Mouse (Mus musculus) kidney, adult 2 months (tissue): ENCODE measurements around the gene Dio1. TPM values are rescaled to one million over a fixed set of nuclear protein-coding genes. Genes with fewer than 3 reads are reported as not detected.

Experiments used
- DNase-seq: peaks from one replicate; pipeline ENCODE4 v3.0.0; 2021
- H3K27ac ChIP-seq: fragments of 200-500 bp; 2 replicates; pipeline ENCODE4 v1.5.1; 2012; ENCODE audit warnings: low read depth, low read length, control low read depth, inconsistent platforms; ENCODE audit not compliant: insufficient read depth
- H3K27me3 ChIP-seq: fragments of 200-500 bp; replicated peaks from 2 replicates; pipeline ENCODE4 v1.6.1; 2012; ENCODE audit warnings: mild to moderate bottlenecking, moderate library complexity, low read length, inconsistent platforms; ENCODE audit not compliant: control insufficient read depth, insufficient read depth
- H3K36me3 ChIP-seq: fragments of 200-500 bp; 2 replicates; pipeline ENCODE4 v1.6.1; 2012; ENCODE audit warnings: mild to moderate bottlenecking, moderate library complexity, low read length, inconsistent platforms; ENCODE audit not compliant: control insufficient read depth, insufficient read depth
- H3K4me1 ChIP-seq: fragments of 200-500 bp; 2 replicates; pipeline ENCODE4 v1.6.1; 2011; ENCODE audit warnings: low read length; ENCODE audit not compliant: control insufficient read depth, insufficient read depth
- H3K4me3 ChIP-seq: fragments of 200-500 bp; 2 replicates; pipeline ENCODE4 v1.5.1; 2011; ENCODE audit warnings: mild to moderate bottlenecking, low read depth, low read length, control low read depth; ENCODE audit not compliant: insufficient read depth
- CTCF ChIP-seq: fragments of 200-500 bp; conservative IDR thresholded peaks from 2 replicates; pipeline ENCODE4 v1.5.1; 2011; ENCODE audit warnings: low read depth, mild to moderate bottlenecking, control low read depth, low read length, moderate library complexity, mixed read lengths; ENCODE audit not compliant: insufficient read depth, insufficient read length
- POLR2A ChIP-seq: fragments of 200-500 bp; IDR thresholded peaks from one replicate; pipeline ENCODE4 v1.6.1; 2011; ENCODE audit warnings: low read depth, low read length, control low read depth
- WGBS: fragments of 180-500 bp; shearing (Covaris S2); methylation state at CpG from one replicate; pipeline ENCODE4 v1.1.7; 2018; 5-methylcytosine and 5-hydroxymethylcytosine counted together
- polyA plus RNA-seq: library from polyadenylated mRNA; depleted of rRNA; stranded (reverse); fragments of >200 nt; gene quantifications from 2 replicates; pipeline ENCODE4 v1.2.3, GENCODE M21; 2012

Dio1 gene
- polyA plus RNA-seq, 1 experiment: 70.0 TPM

- no peak for DNase-seq
- Histone ChIP-seq H3K4me3 (no peak overlapping the region), H3K36me3 (no peaks in the 10 kb centered on the region), H3K27ac (no peak overlapping the region), H3K27me3 (no peaks in the 10 kb centered on the region), H3K4me1 (no peaks in the 10 kb centered on the region; the same call in 1 of the 2 replicates)
- WGBS: 60% methylated on average over 6 of the region's 6 CpGs
- TF ChIP-seq POLR2A (no peak), CTCF (no peak)
Measured at GRCm38 (mm10) chr4:107347221-107347620, 40.3 kb upstream of the Dio1 start.

GRCm38 (mm10) chr4:107344612-107345011, 37.6 kb upstream of the Dio1 start:
- WGBS: 88% methylated on average over 7 of the region's 7 CpGs
- Histone ChIP-seq H3K4me1 (no peaks in the 10 kb centered on the region; the same call in 1 of the 2 replicates), H3K4me3 (no peak overlapping the region), H3K27ac (no peak overlapping the region), H3K36me3 (no peaks in the 10 kb centered on the region; the same call in 1 of the 2 replicates), H3K27me3 (no peaks in the 10 kb centered on the region)
- TF ChIP-seq POLR2A (no peak), CTCF (no peak)
- DNase-seq: no peak

- DNase-seq: no peak
- Histone ChIP-seq H3K27me3 (no peaks in the 10 kb centered on the region), H3K4me1 (0 out of 2 replicates have a peak, but pooled peaks cover 5% of the 10 kb centered on the region), H3K36me3 (no peaks in the 10 kb centered on the region; the same call in 1 of the 2 replicates), H3K4me3 (no peak overlapping the region), H3K27ac (no peak overlapping the region)
- WGBS: 86% methylated on average over 5 of the region's 5 CpGs
- TF ChIP-seq POLR2A (no peak), CTCF (no peak)
Measured at GRCm38 (mm10) chr4:107341354-107341753, 34.4 kb upstream of the Dio1 start.

DNA sequence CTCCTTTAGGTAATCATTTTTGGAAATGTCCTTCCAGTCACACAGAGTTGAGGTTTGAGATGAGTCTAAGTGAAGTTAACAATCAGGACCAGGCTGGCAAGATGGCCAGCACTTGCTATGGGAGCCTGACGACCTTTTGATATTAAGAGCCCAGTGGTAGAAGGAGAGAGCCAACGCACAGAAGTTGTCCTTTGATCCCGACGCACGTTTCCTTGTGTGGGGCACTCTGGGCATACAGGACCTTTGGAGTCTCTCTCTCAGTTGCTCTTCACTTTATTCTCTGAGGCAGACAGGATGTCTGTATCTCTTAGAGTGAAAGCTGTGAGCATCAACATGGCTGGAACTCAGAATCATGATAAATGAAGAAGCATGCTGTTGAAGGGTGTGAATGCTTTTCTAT, 30.5 kb upstream of the Dio1 start:
- Histone ChIP-seq H3K4me1 (0 out of 2 replicates have a peak, but pooled peaks cover 5% of the 10 kb centered on the region), H3K4me3 (no peak overlapping the region), H3K27me3 (no peaks in the 10 kb centered on the region), H3K36me3 (no peaks in the 10 kb centered on the region; the same call in 1 of the 2 replicates), H3K27ac (no peak overlapping the region)
- peak; percentile 50 for DNase-seq
- 61% methylated on average over 5 of the region's 5 CpGs for whole genome bisulfite sequencing
- no peak for TF ChIP-seq CTCF
- no peak for TF ChIP-seq POLR2A

- H3K27ac ChIP-seq: no peak overlapping the region
Measured at GRCm38 (mm10) chr4:107336356-107336755, 29.4 kb upstream of the Dio1 start.

GRCm38 (mm10) chr4:107333514-107333913, 26.5 kb upstream of the Dio1 start:
- Histone ChIP-seq H3K4me1 (0 out of 2 replicates have a peak, but pooled peaks cover 5% of the 10 kb centered on the region), H3K36me3 (no peaks in the 10 kb centered on the region), H3K27ac (no peak overlapping the region), H3K27me3 (no peaks in the 10 kb centered on the region), H3K4me3 (no peak overlapping the region)
- 95% methylated on average over 4 of the region's 4 CpGs for WGBS
- no peak for DNase-seq
- TF ChIP-seq CTCF (0 out of 2 replicates have a peak, but pooled peaks have one; percentile 27), POLR2A (no peak)

More at GRCm38 (mm10) chr4:107336356-107336755, 29.4 kb upstream of the Dio1 start:
- Histone ChIP-seq H3K4me3 (no peak overlapping the region), H3K4me1 (0 out of 2 replicates have a peak, but pooled peaks cover 5% of the 10 kb centered on the region), H3K27me3 (no peaks in the 10 kb centered on the region), H3K36me3 (no peaks in the 10 kb centered on the region)
- no peak for DNase-seq
- WGBS: 52% methylated on average over 8 of the region's 8 CpGs
- TF ChIP-seq CTCF (no peak), POLR2A (no peak)

- 85% methylated on average over 8 of the region's 8 CpGs for WGBS
- Histone ChIP-seq H3K27ac (no peak overlapping the region), H3K4me1 (no peaks in the 10 kb centered on the region), H3K4me3 (no peak overlapping the region), H3K36me3 (no peaks in the 10 kb centered on the region), H3K27me3 (no peaks in the 10 kb centered on the region)
- no peak for TF ChIP-seq CTCF
- TF ChIP-seq POLR2A: no peak
- no peak for DNase-seq
Measured at GRCm38 (mm10) chr4:107328530-107328929, 21.6 kb upstream of the Dio1 start.
